Mouse (Mus musculus): ENCODE results near the gene Eif2b3. TPM values are rescaled to one million over a fixed set of nuclear protein-coding genes. Genes with fewer than 3 reads are reported as not detected.

Eif2b3 gene
- polyA plus RNA-seq, 1 experiment from 2014 or later = 48.9 TPM

- peak overlapping the region; percentile 92 for H3K4me2 ChIP-seq (ENCODE audit: low read length)
- H3K9ac ChIP-seq (ENCODE audit: low read depth, low read length) = peak overlapping the region; percentile 91
- no peaks in the 10 kb centered on the region for H3K9me3 ChIP-seq (replicated peaks; ENCODE audit: control insufficient read depth, low read length, poor library complexity, severe bottlenecking)
- WGBS = 11% methylated on average over 5 of the region's 5 CpGs
- no peak; the same call in 1 of the 2 replicates for ATAC-seq
- peak overlapping the region; percentile 76 for H3K4me3 ChIP-seq (ENCODE audit: low read depth, low read length)
- H3K27ac ChIP-seq (ENCODE audit: low read length) = peak overlapping the region; percentile 45; the same call in 1 of the 2 replicates
- peaks cover 21% of the 10 kb centered on the region for H3K4me1 ChIP-seq (ENCODE audit: control insufficient read depth, insufficient read depth, low read length)
- peaks cover 2% of the 10 kb centered on the region; the same call in 1 of the 2 replicates for H3K36me3 ChIP-seq (ENCODE audit: control insufficient read depth, insufficient read depth, low read length)
- peaks cover 3% of the 10 kb centered on the region; the same call in 1 of the 2 replicates for H3K27me3 ChIP-seq (ENCODE audit: control insufficient read depth, insufficient read depth, low read depth, low read length)
Observed at GRCm38 (mm10) chr4:117096666-117097065, 77.5 kb downstream of the Eif2b3 start.

DNA sequence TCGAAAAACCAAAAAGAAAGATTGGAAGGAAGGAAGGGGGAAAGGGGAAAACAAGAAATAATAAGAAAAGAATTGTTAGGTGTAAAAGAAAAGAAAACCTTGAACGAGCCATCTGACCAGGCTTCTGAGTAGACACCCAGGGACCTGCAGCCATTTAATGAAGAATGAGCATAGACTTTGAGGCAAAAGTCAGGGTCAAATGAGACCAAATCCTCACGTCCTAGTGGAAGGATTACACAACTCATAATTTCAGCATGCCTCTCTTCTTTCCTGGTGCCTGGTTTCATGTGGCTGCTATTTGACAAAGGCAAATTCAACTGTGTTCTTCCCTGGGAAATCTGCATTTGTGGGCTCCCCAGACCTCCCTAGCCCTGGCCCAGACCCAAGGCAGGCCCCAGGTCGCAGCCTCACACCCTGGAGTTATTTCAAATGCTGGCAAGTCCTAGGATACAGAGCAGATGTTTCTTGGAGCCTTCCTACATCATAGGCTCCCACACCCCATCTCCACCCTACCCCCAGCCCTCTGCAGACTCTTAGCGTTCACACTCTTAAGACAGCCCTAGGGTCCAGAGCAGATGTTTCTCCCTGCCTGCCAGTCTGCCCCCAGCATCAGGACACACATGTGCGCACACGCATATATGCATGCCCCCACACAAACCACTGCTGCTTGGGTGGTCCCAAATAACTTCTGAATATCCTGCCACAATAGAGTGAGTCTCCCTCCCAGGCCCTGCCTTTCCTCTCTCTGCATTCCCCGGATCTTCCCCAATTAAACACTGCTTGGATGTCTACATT lies 79.0 kb downstream of the Eif2b3 start:
- no peaks in the 10 kb centered on the region for H3K9me3 ChIP-seq (replicated peaks; ENCODE audit: control insufficient read depth, low read length, poor library complexity, severe bottlenecking)
- no peak for ATAC-seq
- WGBS = 38% methylated on average over 8 of the region's 8 CpGs
- H3K9ac ChIP-seq (ENCODE audit: low read depth, low read length) = no peak overlapping the region
- H3K4me1 ChIP-seq (ENCODE audit: control insufficient read depth, insufficient read depth, low read length) = peaks cover 21% of the 10 kb centered on the region
- peak overlapping the region; percentile 92 for H3K4me2 ChIP-seq (ENCODE audit: low read length)
- H3K36me3 ChIP-seq (ENCODE audit: control insufficient read depth, insufficient read depth, low read length) = peaks cover 2% of the 10 kb centered on the region; the same call in 1 of the 2 replicates
- no peak overlapping the region for H3K27ac ChIP-seq (ENCODE audit: low read length)
- H3K4me3 ChIP-seq (ENCODE audit: low read depth, low read length) = no peak overlapping the region
- H3K27me3 ChIP-seq (ENCODE audit: control insufficient read depth, insufficient read depth, low read depth, low read length) = peaks cover 3% of the 10 kb centered on the region; the same call in 1 of the 2 replicates

DNA sequence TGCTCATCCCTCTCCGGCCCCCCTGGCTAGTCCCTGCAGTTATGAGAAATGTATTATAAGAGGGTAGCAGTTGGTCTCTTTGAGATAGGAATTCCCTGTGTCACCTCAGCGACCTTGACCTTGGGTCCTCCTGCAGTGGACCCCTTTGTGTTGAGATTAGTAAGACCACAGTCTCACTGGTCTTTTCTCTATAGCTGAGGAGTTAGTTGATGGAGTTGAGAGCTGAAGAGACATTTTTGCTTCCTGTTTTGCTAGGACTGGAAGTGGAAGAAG lies 79.5 kb downstream of the Eif2b3 start:
- Histone ChIP-seq H3K9me3 (replicated peaks; ENCODE audit: control insufficient read depth, low read length, poor library complexity, severe bottlenecking) (no peaks in the 10 kb centered on the region), H3K27me3 (ENCODE audit: control insufficient read depth, insufficient read depth, low read depth, low read length) (peaks cover 3% of the 10 kb centered on the region; the same call in 1 of the 2 replicates), H3K4me2 (ENCODE audit: low read length) (no peak overlapping the region), H3K9ac (ENCODE audit: low read depth, low read length) (no peak overlapping the region), H3K27ac (ENCODE audit: low read length) (no peak overlapping the region), H3K36me3 (ENCODE audit: control insufficient read depth, insufficient read depth, low read length) (peaks cover 2% of the 10 kb centered on the region; the same call in 1 of the 2 replicates), H3K4me1 (ENCODE audit: control insufficient read depth, insufficient read depth, low read length) (peaks cover 21% of the 10 kb centered on the region), H3K4me3 (ENCODE audit: low read depth, low read length) (no peak overlapping the region)
- no peak for ATAC-seq
- 36% methylated on average over 2 of the region's 2 CpGs for WGBS

- Histone ChIP-seq H3K27ac (ENCODE audit: low read length) (no peak overlapping the region), H3K36me3 (ENCODE audit: control insufficient read depth, insufficient read depth, low read length) (peaks cover 2% of the 10 kb centered on the region; the same call in 1 of the 2 replicates), H3K4me3 (ENCODE audit: low read depth, low read length) (no peak overlapping the region), H3K4me2 (ENCODE audit: low read length) (no peak overlapping the region), H3K9ac (ENCODE audit: low read depth, low read length) (no peak overlapping the region), H3K4me1 (ENCODE audit: control insufficient read depth, insufficient read depth, low read length) (peaks cover 21% of the 10 kb centered on the region), H3K9me3 (replicated peaks; ENCODE audit: control insufficient read depth, low read length, poor library complexity, severe bottlenecking) (no peaks in the 10 kb centered on the region), H3K27me3 (ENCODE audit: control insufficient read depth, insufficient read depth, low read depth, low read length) (no peaks in the 10 kb centered on the region)
- WGBS = 65% methylated on average over 4 of the region's 4 CpGs
- ATAC-seq = no peak
Observed at GRCm38 (mm10) chr4:117100036-117100435, 80.8 kb downstream of the Eif2b3 start.

- H3K9me3 ChIP-seq (replicated peaks; ENCODE audit: control insufficient read depth, low read length, poor library complexity, severe bottlenecking) = no peaks in the 10 kb centered on the region
- peaks cover 21% of the 10 kb centered on the region for H3K4me1 ChIP-seq (ENCODE audit: control insufficient read depth, insufficient read depth, low read length)
- H3K9ac ChIP-seq (ENCODE audit: low read depth, low read length) = no peak overlapping the region
- no peaks in the 10 kb centered on the region for H3K27me3 ChIP-seq (ENCODE audit: control insufficient read depth, insufficient read depth, low read depth, low read length)
- no peak for ATAC-seq
- H3K4me3 ChIP-seq (ENCODE audit: low read depth, low read length) = no peak overlapping the region
- WGBS = 49% methylated on average over 7 of the region's 7 CpGs
- H3K36me3 ChIP-seq (ENCODE audit: control insufficient read depth, insufficient read depth, low read length) = peaks cover 2% of the 10 kb centered on the region; the same call in 1 of the 2 replicates
- no peak overlapping the region for H3K4me2 ChIP-seq (ENCODE audit: low read length)
- H3K27ac ChIP-seq (ENCODE audit: low read length) = no peak overlapping the region
Observed at GRCm38 (mm10) chr4:117101218-117101617, 82.0 kb downstream of the Eif2b3 start.

DNA sequence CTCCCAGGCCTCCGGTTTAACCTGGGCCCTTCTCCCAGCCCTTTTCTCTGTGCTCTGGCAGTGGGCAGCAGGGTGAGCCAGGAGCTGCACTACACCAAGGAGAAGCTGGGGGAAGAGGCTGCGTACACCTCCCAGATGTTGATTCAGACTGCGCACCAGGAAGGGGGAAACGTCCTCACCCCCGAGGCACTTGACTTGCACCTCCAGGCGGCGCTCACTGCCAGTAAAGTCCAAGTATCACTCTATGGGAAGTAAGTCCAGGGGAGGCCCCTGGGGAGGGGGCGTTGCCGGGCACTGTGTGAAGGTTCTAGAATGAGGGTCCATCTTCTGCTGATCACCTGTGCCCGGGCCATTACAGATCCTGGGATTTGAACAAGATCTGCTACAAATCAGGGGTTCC lies 85.5 kb downstream of the Eif2b3 start:
- ATAC-seq = no peak
- Histone ChIP-seq H3K4me3 (ENCODE audit: low read depth, low read length) (no peak overlapping the region), H3K36me3 (ENCODE audit: control insufficient read depth, insufficient read depth, low read length) (peaks cover 5% of the 10 kb centered on the region; the same call in 1 of the 2 replicates), H3K9ac (ENCODE audit: low read depth, low read length) (no peak overlapping the region), H3K4me1 (ENCODE audit: control insufficient read depth, insufficient read depth, low read length) (no peaks in the 10 kb centered on the region), H3K9me3 (replicated peaks; ENCODE audit: control insufficient read depth, low read length, poor library complexity, severe bottlenecking) (no peaks in the 10 kb centered on the region), H3K27me3 (ENCODE audit: control insufficient read depth, insufficient read depth, low read depth, low read length) (no peaks in the 10 kb centered on the region), H3K27ac (ENCODE audit: low read length) (no peak overlapping the region), H3K4me2 (ENCODE audit: low read length) (no peak overlapping the region)
- 71% methylated on average over 10 of the region's 10 CpGs for WGBS

- H3K36me3 ChIP-seq (ENCODE audit: control insufficient read depth, insufficient read depth, low read length) = peaks cover 8% of the 10 kb centered on the region; the same call in 1 of the 2 replicates
- H3K27me3 ChIP-seq (ENCODE audit: control insufficient read depth, insufficient read depth, low read depth, low read length) = no peaks in the 10 kb centered on the region
- no peak for ATAC-seq
- H3K27ac ChIP-seq (ENCODE audit: low read length) = no peak overlapping the region
- no peaks in the 10 kb centered on the region for H3K9me3 ChIP-seq (replicated peaks; ENCODE audit: control insufficient read depth, low read length, poor library complexity, severe bottlenecking)
- H3K9ac ChIP-seq (ENCODE audit: low read depth, low read length) = 0 out of 2 replicates have a peak overlapping the region, but pooled peaks have one; percentile 10
- WGBS = 34% methylated on average over 10 of the region's 10 CpGs
- H3K4me1 ChIP-seq (ENCODE audit: control insufficient read depth, insufficient read depth, low read length) = no peaks in the 10 kb centered on the region
- no peak overlapping the region for H3K4me3 ChIP-seq (ENCODE audit: low read depth, low read length)
- no peak overlapping the region for H3K4me2 ChIP-seq (ENCODE audit: low read length)
Observed at GRCm38 (mm10) chr4:117105127-117105526, 85.9 kb downstream of the Eif2b3 start.

GRCm38 (mm10) chr4:117107813-117108523 lies 88.8 kb downstream of the Eif2b3 start:
- no peaks in the 10 kb centered on the region for H3K9me3 ChIP-seq (replicated peaks; ENCODE audit: control insufficient read depth, low read length, poor library complexity, severe bottlenecking)
- H3K4me1 ChIP-seq (ENCODE audit: control insufficient read depth, insufficient read depth, low read length) = no peaks in the 10 kb centered on the region
- no peak for ATAC-seq
- H3K4me3 ChIP-seq (ENCODE audit: low read depth, low read length) = no peak overlapping the region
- WGBS = 86% methylated on average over 18 of the region's 18 CpGs
- H3K36me3 ChIP-seq (ENCODE audit: control insufficient read depth, insufficient read depth, low read length) = peaks cover 6% of the 10 kb centered on the region; the same call in 1 of the 2 replicates
- H3K27ac ChIP-seq (ENCODE audit: low read length) = no peak overlapping the region
- H3K27me3 ChIP-seq (ENCODE audit: control insufficient read depth, insufficient read depth, low read depth, low read length) = no peaks in the 10 kb centered on the region
- H3K9ac ChIP-seq (ENCODE audit: low read depth, low read length) = no peak overlapping the region
- no peak overlapping the region for H3K4me2 ChIP-seq (ENCODE audit: low read length)

DNA sequence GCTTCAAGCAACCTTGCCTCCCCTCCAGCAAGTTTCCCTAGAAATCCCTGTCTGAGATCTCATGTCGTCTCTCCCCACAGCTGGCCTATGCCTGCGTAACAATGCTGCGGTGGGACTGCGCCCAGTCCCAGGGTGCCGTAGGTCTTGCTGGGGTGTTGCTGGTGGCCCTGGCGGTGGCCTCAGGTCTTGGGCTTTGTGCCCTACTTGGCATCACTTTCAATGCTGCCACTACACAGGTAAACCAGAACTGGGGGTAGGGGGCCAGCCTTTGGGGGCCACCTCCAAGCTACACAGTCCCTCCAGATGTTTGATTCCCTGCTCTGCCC lies 89.3 kb downstream of the Eif2b3 start:
- Histone ChIP-seq H3K27ac (ENCODE audit: low read length) (no peak overlapping the region), H3K36me3 (ENCODE audit: control insufficient read depth, insufficient read depth, low read length) (peaks cover 9% of the 10 kb centered on the region), H3K4me3 (ENCODE audit: low read depth, low read length) (no peak overlapping the region), H3K9me3 (replicated peaks; ENCODE audit: control insufficient read depth, low read length, poor library complexity, severe bottlenecking) (no peaks in the 10 kb centered on the region), H3K4me2 (ENCODE audit: low read length) (no peak overlapping the region), H3K9ac (ENCODE audit: low read depth, low read length) (no peak overlapping the region), H3K4me1 (ENCODE audit: control insufficient read depth, insufficient read depth, low read length) (no peaks in the 10 kb centered on the region), H3K27me3 (ENCODE audit: control insufficient read depth, insufficient read depth, low read depth, low read length) (no peaks in the 10 kb centered on the region)
- ATAC-seq = no peak
- 96% methylated on average over 6 of the region's 6 CpGs for WGBS

Data from midbrain, embryonic 16.5 days (tissue).